Mouse (Mus musculus): ENCODE data around the gene Dock4. TPM values are rescaled to one million over a fixed set of nuclear protein-coding genes. Genes with fewer than 3 reads are reported as not detected.
"Not testable (repeated sequence)": the region's sequence is repeated elsewhere in the genome, so short reads cannot be mapped to it uniquely, and the experiment has no call there.

Gene Dock4
- total RNA-seq, 2 experiments from 2014 or later, result 90.2 to 93.0 TPM

- peak; percentile 79 to 90 for DNase-seq (ENCODE audit: low spot score in 2 of 2)
- intact Hi-C loops (cut with DNase I), result no loop called here
Observed at GRCm38 (mm10) chr12:40837597-40838337, 392.0 kb downstream of the Dock4 start.

GRCm38 (mm10) chr12:40838338-40838695 is 392.6 kb downstream of the Dock4 start:
- no peak for DNase-seq (ENCODE audit: low spot score in 2 of 2)
- intact Hi-C loops (cut with DNase I), result no loop called here

- intact Hi-C loops (cut with DNase I), result no loop called here
Observed at GRCm38 (mm10) chr12:40838940-40839339, 393.2 kb downstream of the Dock4 start.

GRCm38 (mm10) chr12:40839817-40840216 is 394.1 kb downstream of the Dock4 start:
- intact Hi-C loops (cut with DNase I), result loop anchor here (5.0 kb wide), 2 partner anchors 267 to 837 kb away; no protein-coding TSS in a partner anchor
- no peak for DNase-seq (ENCODE audit: low spot score in 2 of 2)

More at GRCm38 (mm10) chr12:40838940-40839339, 393.2 kb downstream of the Dock4 start:
- DNase-seq (ENCODE audit: low spot score in 2 of 2), result no peak

GRCm38 (mm10) chr12:40842251-40842988 is 396.7 kb downstream of the Dock4 start:
- peak in 1 of 2 experiments; percentile 58 for DNase-seq (ENCODE audit: low spot score in 2 of 2)
- intact Hi-C loops (cut with DNase I), result loop anchor here (2.0 to 5.0 kb wide), 4 partner anchors 182 to 835 kb away; partner anchors contain the start of gene Immp2l

GRCm38 (mm10) chr12:40842991-40843390 is 397.2 kb downstream of the Dock4 start:
- intact Hi-C loops (cut with DNase I), result loop anchor here (2.0 to 5.0 kb wide), 4 partner anchors 182 to 834 kb away; partner anchors contain the start of gene Immp2l
- no peak for DNase-seq (ENCODE audit: low spot score in 2 of 2)

GRCm38 (mm10) chr12:40843474-40844080 is 397.8 kb downstream of the Dock4 start:
- peak in 1 of 2 experiments; percentile 43 for DNase-seq (ENCODE audit: low spot score in 2 of 2)
- intact Hi-C loops (cut with DNase I), result loop anchor here (2.0 to 5.0 kb wide), 4 partner anchors 181 to 834 kb away; partner anchors contain the start of gene Immp2l

DNA sequence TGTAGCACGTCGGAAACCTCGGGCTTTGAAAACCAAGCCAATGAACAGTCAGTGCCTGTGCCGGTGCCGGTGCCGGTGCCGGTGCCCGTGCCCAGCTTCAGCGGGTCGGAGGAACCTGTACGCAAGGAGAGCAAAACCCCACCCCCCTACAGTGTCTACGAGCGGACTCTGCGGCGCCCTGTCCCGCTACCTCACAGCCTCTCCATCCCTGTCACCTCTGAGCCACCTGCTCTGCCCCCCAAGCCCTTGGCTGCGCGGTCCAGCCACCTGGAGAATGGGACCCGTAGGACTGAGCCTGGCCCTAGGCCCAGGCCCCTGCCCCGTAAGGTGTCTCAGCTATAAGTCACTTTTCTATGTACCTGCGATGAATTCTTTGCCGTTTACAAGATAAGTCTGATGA is 398.6 kb downstream of the Dock4 start:
- intact Hi-C loops (cut with DNase I), result loop anchor here (5.0 kb wide), 2 partner anchors 263 to 833 kb away; no protein-coding TSS in a partner anchor
- no peak for DNase-seq (ENCODE audit: low spot score in 2 of 2)

DNA sequence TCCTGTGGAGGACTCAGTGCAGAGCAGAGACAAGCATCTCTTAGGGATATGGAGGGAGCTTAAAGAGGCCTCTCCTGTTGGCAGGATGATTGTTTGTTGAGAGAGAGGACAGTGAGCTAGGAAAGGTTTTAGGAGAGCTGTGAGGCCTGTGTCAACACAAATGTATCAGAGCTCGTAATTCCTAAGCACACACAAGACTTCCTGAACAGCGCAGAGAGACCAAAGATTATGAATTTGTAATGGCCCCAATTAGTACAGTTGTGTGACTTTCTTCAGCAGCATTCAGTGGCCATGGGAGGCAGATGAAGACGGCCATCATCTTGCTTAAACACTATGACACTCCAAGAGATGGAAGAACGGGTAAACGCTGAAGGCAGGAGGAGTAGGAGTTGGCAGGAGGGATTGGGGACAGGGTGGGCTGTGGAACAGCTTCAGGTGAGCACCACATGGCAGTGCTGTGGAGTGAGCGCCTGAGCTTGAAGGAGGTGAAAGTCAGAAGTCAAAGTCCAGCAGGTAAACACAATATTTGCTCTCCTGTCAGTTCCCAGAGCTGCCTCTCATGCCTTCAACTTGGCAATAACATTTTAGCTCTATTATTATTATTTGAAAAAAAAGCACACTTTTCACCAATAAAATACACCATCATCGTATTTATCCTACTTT is 409.1 kb downstream of the Dock4 start:
- intact Hi-C loops (cut with DNase I), result no loop called here
- DNase-seq (ENCODE audit: low spot score in 2 of 2), result no peak

- no peak for DNase-seq (ENCODE audit: low spot score in 2 of 2)
- intact Hi-C loops (cut with DNase I), result no loop called here
Observed at GRCm38 (mm10) chr12:40857466-40857865, 411.7 kb downstream of the Dock4 start.

- DNase-seq (ENCODE audit: low spot score in 2 of 2); intact Hi-C loops (cut with DNase I): not testable (repeated sequence)
Observed at GRCm38 (mm10) chr12:40858763-40859162, 413.0 kb downstream of the Dock4 start.

DNA sequence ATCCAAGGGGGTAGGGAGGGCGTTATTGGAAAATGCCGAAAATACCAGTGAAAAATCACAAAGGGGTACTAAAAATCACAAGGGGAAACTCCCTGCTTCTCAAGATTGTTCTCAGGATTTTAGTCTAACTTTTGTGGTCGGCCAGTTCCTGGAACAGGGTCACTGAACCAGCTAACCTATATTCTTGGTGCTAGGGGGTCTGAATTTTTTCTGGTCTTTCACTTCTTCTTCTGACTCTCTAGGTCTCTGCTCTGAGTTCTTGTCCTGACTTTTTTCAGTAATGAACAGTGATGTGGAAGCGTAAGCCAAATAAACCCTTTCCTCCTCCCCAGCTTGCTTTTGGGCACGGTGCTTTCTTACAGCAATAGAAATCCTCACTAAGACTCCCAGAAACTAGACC is 424.6 kb downstream of the Dock4 start:
- intact Hi-C loops (cut with DNase I), result no loop called here
- no peak for DNase-seq (ENCODE audit: low spot score in 2 of 2)

DNA sequence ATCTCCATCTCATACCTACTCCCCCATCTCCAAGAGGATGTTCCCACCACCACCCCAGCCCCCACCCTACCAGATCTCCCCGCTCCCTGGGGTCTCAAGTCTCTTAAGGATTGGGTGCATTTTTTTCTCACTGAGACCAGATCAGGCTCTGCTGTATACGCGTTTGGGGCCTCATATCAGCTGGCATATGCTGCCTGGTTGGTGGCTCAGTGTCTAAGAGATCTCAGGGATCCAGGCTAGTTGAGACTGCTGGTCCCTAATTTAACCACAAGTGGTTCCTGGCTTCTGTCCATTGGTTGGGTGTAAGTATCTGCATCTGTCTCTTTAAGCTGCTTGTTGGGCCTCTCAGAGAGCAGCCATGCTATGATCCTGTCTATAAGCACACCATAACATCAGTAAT is 427.0 kb downstream of the Dock4 start:
- intact Hi-C loops (cut with DNase I), result no loop called here
- DNase-seq (ENCODE audit: low spot score in 2 of 2), result no peak

GRCm38 (mm10) chr12:40873267-40873666 is 427.5 kb downstream of the Dock4 start:
- DNase-seq (ENCODE audit: low spot score in 2 of 2); intact Hi-C loops (cut with DNase I): not testable (repeated sequence)

- DNase-seq (ENCODE audit: low spot score in 2 of 2), result no peak
- intact Hi-C loops (cut with DNase I), result no loop called here
Observed at GRCm38 (mm10) chr12:40884976-40885375, 439.2 kb downstream of the Dock4 start.

- DNase-seq (ENCODE audit: low spot score in 2 of 2), result no peak
Observed at GRCm38 (mm10) chr12:40885377-40885776, 439.6 kb downstream of the Dock4 start.

DNA sequence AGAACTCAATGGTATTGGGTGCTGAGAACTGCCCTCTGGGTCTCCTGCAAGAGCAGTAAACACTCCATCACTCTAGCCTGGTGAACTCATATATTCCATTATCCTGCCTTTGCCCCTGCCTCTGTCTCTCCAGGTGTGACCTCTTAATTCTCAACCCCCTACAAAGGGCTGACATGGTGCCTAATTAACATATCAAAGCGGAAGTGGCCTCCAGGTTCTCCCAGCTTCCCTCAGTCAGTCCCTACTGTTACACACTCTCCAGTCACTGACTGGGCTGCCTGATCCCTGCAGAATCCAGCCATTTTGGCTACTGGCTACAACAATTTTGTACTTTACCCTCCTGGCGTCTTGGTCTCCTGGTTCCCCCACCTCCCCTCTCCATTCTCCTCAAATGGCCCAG is 441.7 kb downstream of the Dock4 start:
- DNase-seq (ENCODE audit: low spot score in 2 of 2), result no peak
- intact Hi-C loops (cut with DNase I), result no loop called here

More at GRCm38 (mm10) chr12:40885377-40885776, 439.6 kb downstream of the Dock4 start:
- intact Hi-C loops (cut with DNase I), result no loop called here

GRCm38 (mm10) chr12:40888261-40888791 is 442.6 kb downstream of the Dock4 start:
- no peak for DNase-seq (ENCODE audit: low spot score in 2 of 2)
- intact Hi-C loops (cut with DNase I), result no loop called here

DNA sequence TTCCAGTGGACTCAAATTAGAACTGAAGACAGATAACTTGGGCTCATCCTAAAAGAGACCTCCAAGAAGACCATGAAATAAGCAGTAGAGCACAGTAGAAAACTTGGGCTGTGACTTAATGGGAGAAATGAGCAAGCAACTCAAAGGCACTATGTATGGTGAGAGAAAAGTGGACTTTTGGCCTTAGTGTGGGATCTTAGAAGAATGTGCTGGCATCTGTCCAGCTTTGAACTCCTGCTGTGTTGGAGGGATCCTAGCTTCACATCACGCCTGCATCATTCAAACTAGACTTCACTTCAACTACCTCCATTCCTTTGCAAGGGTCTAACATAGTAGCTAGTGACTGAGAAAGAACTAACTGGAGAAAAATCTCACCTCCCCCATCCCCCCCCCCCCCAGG is 443.1 kb downstream of the Dock4 start:
- intact Hi-C loops (cut with DNase I), result no loop called here
- DNase-seq (ENCODE audit: low spot score in 2 of 2), result no peak

Data from left cerebral cortex, postnatal 25 days (tissue).